Mouse (Mus musculus) cerebellum, adult 2 months (tissue): ENCODE data around the gene Tssk6. TPM values are rescaled to one million over a fixed set of nuclear protein-coding genes. Genes with fewer than 3 reads are reported as not detected.

ENCODE experiments used
- DNase-seq, 2 experiments: peaks; one replicate each; pipeline ENCODE4 v3.0.0; 2021
- H3K27ac ChIP-seq: fragments of 200-500 bp; 2 replicates; pipeline ENCODE4 v1.5.1; 2012; ENCODE audit warnings: low read length, control low read depth, inconsistent platforms; ENCODE audit not compliant: insufficient read depth
- H3K27me3 ChIP-seq: fragments of 200-500 bp; 2 replicates; pipeline ENCODE4 v1.6.1; 2012; ENCODE audit warnings: inconsistent platforms, mild to moderate bottlenecking, low read length, moderate library complexity; ENCODE audit not compliant: control insufficient read depth, insufficient read depth
- H3K4me1 ChIP-seq: fragments of 200-500 bp; 2 replicates; pipeline ENCODE4 v1.6.1; 2011; ENCODE audit warnings: low read length; ENCODE audit not compliant: control insufficient read depth, insufficient read depth
- H3K4me3 ChIP-seq: fragments of 200-500 bp; replicated peaks from 2 replicates; pipeline ENCODE3; 2011; ENCODE audit warnings: mild to moderate bottlenecking, low read depth, low read length, control low read depth; ENCODE audit not compliant: insufficient read depth
- CTCF ChIP-seq: fragments of 200-500 bp; IDR thresholded peaks from 2 replicates; pipeline ENCODE4 v1.5.1; 2011; ENCODE audit warnings: low read depth, mild to moderate bottlenecking, control low read depth, low read length, moderate library complexity, borderline replicate concordance; ENCODE audit not compliant: insufficient read depth
- POLR2A ChIP-seq: fragments of 200-500 bp; IDR thresholded peaks from 2 replicates; pipeline ENCODE4 v1.6.1; 2011; ENCODE audit warnings: low read length, control low read depth, borderline replicate concordance; ENCODE audit not compliant: insufficient read depth
- WGBS: fragments of 180-500 bp; shearing (Covaris S2); methylation state at CpG from one replicate; pipeline ENCODE4 v1.1.7; 2018; 5-methylcytosine and 5-hydroxymethylcytosine counted together
- polyA plus RNA-seq: library from polyadenylated mRNA; depleted of rRNA; stranded (reverse); fragments of >200 nt; gene quantifications from 2 replicates; pipeline ENCODE4 v1.2.3, GENCODE M21; 2012

Gene Tssk6
- polyA plus RNA-seq, 1 experiment: 0.29 TPM

- TF ChIP-seq CTCF: no peak
- no peak for TF ChIP-seq POLR2A
- H3K4me1 ChIP-seq: no peaks in the 10 kb centered on the region
- H3K27me3 ChIP-seq: peaks cover 4% of the 10 kb centered on the region; the same call in 1 of the 2 replicates
- H3K27ac ChIP-seq: no peak overlapping the region
- 68% methylated on average over 8 of the region's 8 CpGs for WGBS
- no peak overlapping the region for H3K4me3 ChIP-seq
- no peak for DNase-seq
These were observed 22.3 kb upstream of the Tssk6 start for GRCm38 (mm10) chr8:69879678-69880077.

GRCm38 (mm10) chr8:69880841-69881240, 21.1 kb upstream of the Tssk6 start:
- Histone ChIP-seq H3K27ac (no peak overlapping the region), H3K4me1 (no peaks in the 10 kb centered on the region), H3K27me3 (peaks cover 4% of the 10 kb centered on the region; the same call in 1 of the 2 replicates), H3K4me3 (no peak overlapping the region)
- no peak for TF ChIP-seq CTCF
- no peak for DNase-seq
- WGBS: 12% methylated on average over 37 of the region's 37 CpGs

GRCm38 (mm10) chr8:69881261-69881865, 20.6 kb upstream of the Tssk6 start:
- Histone ChIP-seq H3K4me1 (peaks cover 3% of the 10 kb centered on the region; the same call in 1 of the 2 replicates), H3K27ac (no peak overlapping the region), H3K27me3 (peaks cover 4% of the 10 kb centered on the region; the same call in 1 of the 2 replicates), H3K4me3 (no peak overlapping the region)
- no peak for TF ChIP-seq CTCF
- TF ChIP-seq POLR2A: no peak
- 15% methylated on average over 79 of the region's 79 CpGs for whole genome bisulfite sequencing
- no peak for DNase-seq

GRCm38 (mm10) chr8:69882021-69882756, 19.8 kb upstream of the Tssk6 start:
- TF ChIP-seq CTCF (no peak), POLR2A (no peak)
- H3K4me3 ChIP-seq: no peak overlapping the region
- H3K4me1 ChIP-seq: peaks cover 3% of the 10 kb centered on the region; the same call in 1 of the 2 replicates
- H3K27me3 ChIP-seq: peaks cover 4% of the 10 kb centered on the region; the same call in 1 of the 2 replicates
- 3% methylated on average over 103 of the region's 103 CpGs for WGBS
- H3K27ac ChIP-seq: no peak overlapping the region
- no peak for DNase-seq

- Histone ChIP-seq H3K4me3 (no peak overlapping the region), H3K27me3 (peaks cover 4% of the 10 kb centered on the region; the same call in 1 of the 2 replicates), H3K4me1 (peaks cover 7% of the 10 kb centered on the region; the same call in 1 of the 2 replicates), H3K27ac (no peak overlapping the region)
- 17% methylated on average over 52 of the region's 52 CpGs for WGBS
- TF ChIP-seq CTCF (no peak), POLR2A (no peak)
- no peak for DNase-seq
These were observed 19.0 kb upstream of the Tssk6 start for GRCm38 (mm10) chr8:69882833-69883600.

- Histone ChIP-seq H3K27me3 (peaks cover 4% of the 10 kb centered on the region; the same call in 1 of the 2 replicates), H3K4me1 (peaks cover 8% of the 10 kb centered on the region; the same call in 1 of the 2 replicates), H3K4me3 (no peak overlapping the region), H3K27ac (no peak overlapping the region)
- 47% methylated on average over 13 of the region's 13 CpGs for WGBS
- no peak for DNase-seq
- no peak for TF ChIP-seq POLR2A
- no peak for TF ChIP-seq CTCF
These were observed 17.8 kb upstream of the Tssk6 start for GRCm38 (mm10) chr8:69884141-69884540.

GRCm38 (mm10) chr8:69887289-69888243, 14.4 kb upstream of the Tssk6 start, which contains the start of gene Cilp2:
Gene Cilp2 (minus strand): TSS chr8:69887687.
- peaks cover 8% of the 10 kb centered on the region; the same call in 1 of the 2 replicates for H3K4me1 ChIP-seq
- H3K27me3 ChIP-seq: no peaks in the 10 kb centered on the region; the same call in 1 of the 2 replicates
- H3K27ac ChIP-seq: no peak within 1 kb of the TSS
- peak within 1 kb of the TSS; percentile 28 for H3K4me3 ChIP-seq
- WGBS: under 1% methylated on average over 60 of the region's 60 CpGs
- TF ChIP-seq POLR2A (no peak), CTCF (no peak)
- no peak for DNase-seq
